Mouse (Mus musculus) cerebellum, adult 2 months (tissue): ENCODE data around the gene Hlf.

Experiments
- CTCF ChIP-seq: fragments of 200-500 bp; IDR thresholded peaks from 2 replicates; pipeline ENCODE4 v1.5.1; 2011; ENCODE audit warnings: low read depth, mild to moderate bottlenecking, control low read depth, low read length, moderate library complexity, borderline replicate concordance; ENCODE audit not compliant: insufficient read depth
- POLR2A ChIP-seq: fragments of 200-500 bp; IDR thresholded peaks from 2 replicates; pipeline ENCODE4 v1.6.1; 2011; ENCODE audit warnings: low read length, control low read depth, borderline replicate concordance; ENCODE audit not compliant: insufficient read depth

DNA sequence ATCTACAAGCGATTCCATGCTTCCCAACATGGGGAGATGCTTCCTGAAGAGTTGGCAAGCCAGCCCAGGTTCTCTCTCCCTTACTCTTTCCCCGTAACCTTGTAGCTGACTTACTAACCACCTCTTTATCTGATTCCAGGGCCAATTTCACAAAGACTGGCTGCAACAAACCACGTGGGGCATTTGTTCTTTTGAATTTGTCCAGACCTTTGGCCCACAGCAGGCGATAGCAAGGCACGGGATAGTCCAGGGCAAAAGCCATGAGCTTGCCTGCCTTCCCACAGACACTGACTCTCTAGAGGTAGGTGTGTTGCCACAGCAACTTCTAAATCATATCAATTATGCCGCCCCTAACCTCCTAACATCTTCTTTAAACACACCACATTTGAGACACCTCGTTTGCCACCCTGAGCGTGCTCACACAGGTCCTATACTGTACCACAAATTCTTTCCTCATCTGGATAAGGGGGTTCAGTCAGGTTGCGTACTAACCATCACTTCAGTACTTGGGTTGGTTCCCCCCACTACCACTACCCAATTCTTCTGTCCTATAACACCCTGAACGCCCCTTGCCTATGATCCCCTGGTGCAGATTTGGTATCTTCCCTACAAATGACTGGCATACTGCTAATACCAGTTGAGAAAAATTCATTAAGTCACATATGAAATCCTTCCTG, 26.7 kb downstream of the Hlf start:
- TF ChIP-seq CTCF (no peak), POLR2A (no peak)
